Mouse (Mus musculus): ENCODE data around the gene 1700067K01Rik. TPM values are rescaled to one million over a fixed set of nuclear protein-coding genes. Genes with fewer than 3 reads are reported as not detected.

1700067K01Rik gene
- polyA plus RNA-seq, 1 experiment = not detected

- 95% methylated on average over 5 of the region's 5 CpGs for WGBS
- TF ChIP-seq POLR2A (IDR thresholded peaks at IDR 0.05; ENCODE audit: insufficient read depth, low read depth, low read length) (no peak), CTCF (IDR thresholded peaks at IDR 0.05; ENCODE audit: insufficient read depth, low read depth, low read length) (no peak)
- H3K27ac ChIP-seq (ENCODE audit: insufficient read depth, low read depth, low read length) = no peak overlapping the region
- H3K4me1 ChIP-seq (ENCODE audit: control insufficient read depth, insufficient read depth, low read length) = no peaks in the 10 kb centered on the region
- H3K4me3 ChIP-seq (ENCODE audit: insufficient read depth, low read depth, low read length) = no peak overlapping the region
Measured at GRCm38 (mm10) chr8:84053229-84053628, 51.9 kb downstream of the 1700067K01Rik start.

Other genes with a start within 250 kb of the 1700067K01Rik start
- gene Adgrl1, start 101.4 kb upstream of the 1700067K01Rik start, polyA plus RNA-seq (2012; ENCODE audit: insufficient read depth, insufficient read length, low replicate concordance, missing spikeins) = 113 TPM in 1 of 2 replicates, not detected in the other
- gene Gm10644, start 46.3 kb upstream of the 1700067K01Rik start, polyA plus RNA-seq (2012; ENCODE audit: insufficient read depth, insufficient read length, low replicate concordance, missing spikeins) = not detected in 2 replicates
- gene Asf1b, start 46.0 kb upstream of the 1700067K01Rik start, polyA plus RNA-seq (2012; ENCODE audit: insufficient read depth, insufficient read length, low replicate concordance, missing spikeins) = not detected in 2 replicates
- 203 TPM in 1 of 2 replicates, not detected in the other for gene Prkaca, start 28.5 kb upstream of the 1700067K01Rik start, polyA plus RNA-seq (2012; ENCODE audit: insufficient read depth, insufficient read length, low replicate concordance, missing spikeins)
- not detected in 2 replicates for gene Samd1, start 3.8 kb upstream of the 1700067K01Rik start, polyA plus RNA-seq (2012; ENCODE audit: insufficient read depth, insufficient read length, low replicate concordance, missing spikeins)
- gene 2210011C24Rik, start 10.7 kb downstream of the 1700067K01Rik start, polyA plus RNA-seq (2012; ENCODE audit: insufficient read depth, insufficient read length, low replicate concordance, missing spikeins) = not detected in 2 replicates
- not detected in 2 replicates for gene Palm3, start 20.0 kb downstream of the 1700067K01Rik start, polyA plus RNA-seq (2012; ENCODE audit: insufficient read depth, insufficient read length, low replicate concordance, missing spikeins)
- gene Il27ra, start 41.1 kb downstream of the 1700067K01Rik start, polyA plus RNA-seq (2012; ENCODE audit: insufficient read depth, insufficient read length, low replicate concordance, missing spikeins) = not detected in 2 replicates
- gene Rln3, start 43.5 kb downstream of the 1700067K01Rik start, polyA plus RNA-seq (2012; ENCODE audit: insufficient read depth, insufficient read length, low replicate concordance, missing spikeins) = not detected in 2 replicates
- not detected in 2 replicates for gene Gm10643, start 63.6 kb downstream of the 1700067K01Rik start, polyA plus RNA-seq (2012; ENCODE audit: insufficient read depth, insufficient read length, low replicate concordance, missing spikeins)
- gene Rfx1, start 65.3 kb downstream of the 1700067K01Rik start, polyA plus RNA-seq (2012; ENCODE audit: insufficient read depth, insufficient read length, low replicate concordance, missing spikeins) = not detected in 2 replicates
- gene Dcaf15, start 103.3 kb downstream of the 1700067K01Rik start, polyA plus RNA-seq (2012; ENCODE audit: insufficient read depth, insufficient read length, low replicate concordance, missing spikeins) = not detected in 2 replicates
- not detected in 2 replicates for gene Podnl1, start 124.5 kb downstream of the 1700067K01Rik start, polyA plus RNA-seq (2012; ENCODE audit: insufficient read depth, insufficient read length, low replicate concordance, missing spikeins)
- gene Cc2d1a, start 146.4 kb downstream of the 1700067K01Rik start, polyA plus RNA-seq (2012; ENCODE audit: insufficient read depth, insufficient read length, low replicate concordance, missing spikeins) = not detected in 2 replicates
- gene 4930432K21Rik, start 146.5 kb downstream of the 1700067K01Rik start, polyA plus RNA-seq (2012; ENCODE audit: insufficient read depth, insufficient read length, low replicate concordance, missing spikeins) = not detected in 2 replicates
- not detected in 2 replicates for gene Nanos3, start 183.7 kb downstream of the 1700067K01Rik start, polyA plus RNA-seq (2012; ENCODE audit: insufficient read depth, insufficient read length, low replicate concordance, missing spikeins)
- 65.7 TPM in 1 of 2 replicates, not detected in the other for gene Zswim4, start 235.6 kb downstream of the 1700067K01Rik start, polyA plus RNA-seq (2012; ENCODE audit: insufficient read depth, insufficient read length, low replicate concordance, missing spikeins)
- not detected in 2 replicates for gene D8Ertd738e, start 248.2 kb downstream of the 1700067K01Rik start, polyA plus RNA-seq (2012; ENCODE audit: insufficient read depth, insufficient read length, low replicate concordance, missing spikeins)

Data from olfactory bulb, adult 2 months (tissue).